Mouse (Mus musculus) MEL (cell line): ENCODE measurements around the gene Bub1b. TPM values are rescaled to one million over a fixed set of nuclear protein-coding genes. Genes with fewer than 3 reads are reported as not detected.

Experiments used
- DNase-seq: peaks from one replicate; pipeline ENCODE4 v3.0.0; 2011; ENCODE audit warnings: low read depth, low spot score
- H3K27ac ChIP-seq: 2 replicates; pipeline ENCODE4 v1.5.1; 2012; ENCODE audit warnings: low read depth, mild to moderate bottlenecking, control low read depth, low read length, moderate library complexity; ENCODE audit not compliant: control insufficient read depth
- H3K27me3 ChIP-seq, 2 experiments: fragments of 150-350 bp in 1 of 2; sonication (generic) in 1 of 2; 2 replicates each; pipeline ENCODE4 v1.6.1; 2012; ENCODE audit warnings: low read length in 2 of 2, mild to moderate bottlenecking in 2 of 2, improper control_type of control experiment in 1 of 2, moderate library complexity in 1 of 2; ENCODE audit not compliant: insufficient read depth in 2 of 2, control insufficient read depth in 1 of 2
- H3K36me3 ChIP-seq, 2 experiments: 2 replicates each; pipeline ENCODE4 v1.6.1; 2012 to 2014; ENCODE audit warnings: low read length in 2 of 2, improper control_type of control experiment in 1 of 2, inconsistent platforms in 1 of 2, mild to moderate bottlenecking in 1 of 2; ENCODE audit not compliant: insufficient read depth in 2 of 2, control insufficient read depth in 1 of 2
- H3K4me1 ChIP-seq, 2 experiments: fragments of 150-350 bp in 1 of 2; sonication (generic) in 1 of 2; 2 replicates each; pipeline ENCODE4 v1.6.1; 2012; ENCODE audit warnings: low read length in 2 of 2, improper control_type of control experiment in 1 of 2, mild to moderate bottlenecking in 1 of 2; ENCODE audit not compliant: insufficient read depth in 2 of 2, control insufficient read depth in 1 of 2
- H3K4me3 ChIP-seq, 2 experiments: fragments of 150-350 bp in 1 of 2; sonication (generic) in 1 of 2; 2 replicates each; pipeline ENCODE4 v1.5.1; 2012; ENCODE audit warnings: low read depth in 2 of 2, low read length in 2 of 2, mild to moderate bottlenecking in 2 of 2, moderate library complexity in 2 of 2, control low read depth in 1 of 2, improper control_type of control experiment in 1 of 2; ENCODE audit not compliant: control insufficient read depth in 1 of 2, insufficient read depth in 1 of 2
- H3K79me2 ChIP-seq: 2 replicates; pipeline ENCODE4 v1.6.1; 2012; ENCODE audit warnings: mild to moderate bottlenecking, low read length, moderate library complexity; ENCODE audit not compliant: control insufficient read depth, poor library complexity, insufficient read depth
- H3K9ac ChIP-seq: 2 replicates; pipeline ENCODE4 v1.6.1; 2012; ENCODE audit warnings: low read depth, mild to moderate bottlenecking, control low read depth, low read length, moderate library complexity; ENCODE audit not compliant: control insufficient read depth, poor library complexity, severe bottlenecking
- H3K9me3 ChIP-seq: fragments of 150-350 bp; sonication (generic); replicated peaks from 2 replicates; pipeline ENCODE4 v1.6.1; 2012; ENCODE audit warnings: mild to moderate bottlenecking, low read length, improper control_type of control experiment, moderate library complexity; ENCODE audit not compliant: insufficient read depth
- BHLHE40 ChIP-seq: IDR thresholded peaks from 2 replicates; pipeline ENCODE4 v1.6.1; 2012; ENCODE audit warnings: low read depth, mild to moderate bottlenecking, inconsistent platforms, low read length, improper control_type of control experiment, borderline replicate concordance
- CHD1 ChIP-seq: IDR thresholded peaks from 2 replicates; pipeline ENCODE4 v1.6.1; 2012; ENCODE audit warnings: low read depth, mild to moderate bottlenecking, inconsistent platforms, low read length, improper control_type of control experiment
- CHD2 ChIP-seq: IDR thresholded peaks from 2 replicates; pipeline ENCODE4 v1.6.1; 2011; ENCODE audit warnings: low read length, improper control_type of control experiment
- E2F4 ChIP-seq: IDR thresholded peaks from 2 replicates; pipeline ENCODE4 v1.6.1; 2011; ENCODE audit warnings: low read depth, low read length, improper control_type of control experiment, borderline replicate concordance
- EP300 ChIP-seq, 2 experiments: IDR thresholded peaks; 2 replicates each; pipeline ENCODE4 v1.6.1; 2011; ENCODE audit warnings: improper control_type of control experiment in 2 of 2, low read length in 2 of 2, low read depth in 1 of 2, mild to moderate bottlenecking in 1 of 2
- GABPA ChIP-seq: IDR thresholded peaks from 2 replicates; pipeline ENCODE4 v1.6.1; 2012; ENCODE audit warnings: low read depth, mild to moderate bottlenecking, inconsistent platforms, low read length, improper control_type of control experiment, moderate library complexity
- GATA1 ChIP-seq: IDR thresholded peaks from 2 replicates; pipeline ENCODE4 v1.6.1; 2011; ENCODE audit warnings: low read depth, low read length, improper control_type of control experiment
- HCFC1 ChIP-seq: IDR thresholded peaks from 2 replicates; pipeline ENCODE4 v1.6.1; 2012; ENCODE audit warnings: low read depth, mild to moderate bottlenecking, inconsistent platforms, low read length, improper control_type of control experiment, moderate library complexity
- JUND ChIP-seq: IDR thresholded peaks from 2 replicates; pipeline ENCODE4 v1.6.1; 2011; ENCODE audit warnings: low read depth, mild to moderate bottlenecking, improper control_type of control experiment, low read length
- KAT2A ChIP-seq: conservative IDR thresholded peaks from 2 replicates; pipeline ENCODE4 v1.6.1; 2012; ENCODE audit warnings: low read depth, low read length, improper control_type of control experiment, inconsistent platforms
- MAFK ChIP-seq: IDR thresholded peaks from 2 replicates; pipeline ENCODE4 v1.6.1; 2011; ENCODE audit warnings: low read depth, mild to moderate bottlenecking, low read length, improper control_type of control experiment, borderline replicate concordance
- MAX ChIP-seq: IDR thresholded peaks from 2 replicates; pipeline ENCODE4 v1.6.1; 2011; ENCODE audit warnings: low read length, improper control_type of control experiment
- MAZ ChIP-seq: IDR thresholded peaks from 2 replicates; pipeline ENCODE4 v1.6.1; 2012; ENCODE audit warnings: low read depth, mild to moderate bottlenecking, inconsistent platforms, low read length, improper control_type of control experiment
- MEF2A ChIP-seq: IDR thresholded peaks from 2 replicates; pipeline ENCODE4 v1.6.1; 2014; ENCODE audit warnings: low read depth, mild to moderate bottlenecking, inconsistent platforms, low read length, improper control_type of control experiment; ENCODE audit not compliant: poor library complexity, insufficient replicate concordance, severe bottlenecking; ENCODE audit errors: extremely low read depth
- MXI1 ChIP-seq: IDR thresholded peaks from 2 replicates; pipeline ENCODE4 v1.6.1; 2011; ENCODE audit warnings: mild to moderate bottlenecking, low read depth, low read length, improper control_type of control experiment
- MYB ChIP-seq: IDR thresholded peaks from 2 replicates; pipeline ENCODE4 v1.6.1; 2011; ENCODE audit warnings: mild to moderate bottlenecking, low read depth, low read length, improper control_type of control experiment
- MYC ChIP-seq: IDR thresholded peaks from 2 replicates; pipeline ENCODE4 v1.6.1; 2011; ENCODE audit warnings: low read depth, mild to moderate bottlenecking, low read length, improper control_type of control experiment, moderate library complexity
- NELFE ChIP-seq: IDR thresholded peaks from 2 replicates; pipeline ENCODE4 v1.6.1; 2011; ENCODE audit warnings: low read depth, low read length, improper control_type of control experiment
- NRF1 ChIP-seq: IDR thresholded peaks from 2 replicates; pipeline ENCODE4 v1.6.1; 2014; ENCODE audit warnings: low read depth, mild to moderate bottlenecking, inconsistent platforms, low read length, improper control_type of control experiment, moderate library complexity; ENCODE audit not compliant: poor library complexity, insufficient read depth, severe bottlenecking
- POLR2A ChIP-seq, 2 experiments: IDR thresholded peaks; 2 replicates each; pipeline ENCODE4 v1.6.1; 2011 to 2012; ENCODE audit warnings: low read length in 2 of 2, mild to moderate bottlenecking in 2 of 2, control low read depth in 1 of 2, improper control_type of control experiment in 1 of 2, low read depth in 1 of 2, moderate library complexity in 1 of 2; ENCODE audit not compliant: control insufficient read depth in 1 of 2, insufficient read depth in 1 of 2, poor library complexity in 1 of 2
- POLR2AphosphoS2 ChIP-seq: IDR thresholded peaks from 2 replicates; pipeline ENCODE4 v1.6.1; 2011; ENCODE audit warnings: low read length, improper control_type of control experiment
- POLR2AphosphoS5 ChIP-seq: IDR thresholded peaks from 2 replicates; pipeline ENCODE4 v1.6.1; 2012; ENCODE audit warnings: low read depth, borderline replicate concordance, mild to moderate bottlenecking, inconsistent platforms, low read length, moderate library complexity, mixed read lengths
- RAD21 ChIP-seq: IDR thresholded peaks from 2 replicates; pipeline ENCODE4 v1.6.1; 2011; ENCODE audit warnings: mild to moderate bottlenecking, low read depth, low read length, improper control_type of control experiment
- RCOR1 ChIP-seq: IDR thresholded peaks from 2 replicates; pipeline ENCODE4 v1.6.1; 2012; ENCODE audit warnings: low read depth, mild to moderate bottlenecking, inconsistent platforms, low read length, improper control_type of control experiment
- SIN3A ChIP-seq: IDR thresholded peaks from 2 replicates; pipeline ENCODE4 v1.6.1; 2012; ENCODE audit warnings: low read length, improper control_type of control experiment, inconsistent platforms
- SMC3 ChIP-seq: IDR thresholded peaks from 2 replicates; pipeline ENCODE4 v1.6.1; 2011; ENCODE audit warnings: low read depth, low read length, improper control_type of control experiment
- TAL1 ChIP-seq: IDR thresholded peaks from 2 replicates; pipeline ENCODE4 v1.6.1; 2012; ENCODE audit warnings: mild to moderate bottlenecking, inconsistent platforms, low read length, moderate library complexity, mixed read lengths
- TBP ChIP-seq: IDR thresholded peaks from 2 replicates; pipeline ENCODE4 v1.8.0; 2011; ENCODE audit warnings: low read depth, low read length, improper control_type of control experiment
- TCF12 ChIP-seq: IDR thresholded peaks from 2 replicates; pipeline ENCODE4 v1.6.1; 2014; ENCODE audit warnings: low read depth, mild to moderate bottlenecking, inconsistent platforms, low read length, improper control_type of control experiment, moderate library complexity
- USF1 ChIP-seq: IDR thresholded peaks from 2 replicates; pipeline ENCODE4 v1.6.1; 2014; ENCODE audit warnings: low read depth, mild to moderate bottlenecking, inconsistent platforms, low read length, improper control_type of control experiment, moderate library complexity
- USF2 ChIP-seq, 2 experiments: IDR thresholded peaks; 2 replicates each; pipeline ENCODE4 v1.6.1; 2011 to 2012; ENCODE audit warnings: improper control_type of control experiment in 2 of 2, low read length in 2 of 2, borderline replicate concordance in 1 of 2, inconsistent platforms in 1 of 2, low read depth in 1 of 2, mild to moderate bottlenecking in 1 of 2; ENCODE audit not compliant: insufficient read depth in 1 of 2
- ZC3H11A ChIP-seq: IDR thresholded peaks from 2 replicates; pipeline ENCODE4 v1.6.1; 2012; ENCODE audit warnings: low read depth, mild to moderate bottlenecking, inconsistent platforms, low read length, improper control_type of control experiment
- ZKSCAN1 ChIP-seq: IDR thresholded peaks from 2 replicates; pipeline ENCODE4 v1.6.1; 2012; ENCODE audit warnings: low read depth, mild to moderate bottlenecking, inconsistent platforms, low read length, improper control_type of control experiment, moderate library complexity
- ZMIZ1 ChIP-seq: IDR thresholded peaks from 2 replicates; pipeline ENCODE4 v1.6.1; 2012; ENCODE audit warnings: low read depth, mild to moderate bottlenecking, inconsistent platforms, low read length, improper control_type of control experiment, moderate library complexity
- polyA plus RNA-seq, 2 experiments: library from polyadenylated mRNA; stranded (reverse) in 1 of 2; unstranded in 1 of 2; fragments of >175 nt in 1 of 2; fragments of >200 nt in 1 of 2; gene quantifications; 2 replicates each; pipeline versions ENCODE4 v1.2.1 to v1.2.4; 2012; ENCODE audit warnings: low replicate concordance in 2 of 2, low read depth in 1 of 2; ENCODE audit not compliant: insufficient read length in 2 of 2, insufficient read depth in 1 of 2, missing spikeins in 1 of 2
- total RNA-seq: library from RNA; depleted of rRNA; stranded (reverse); fragments of 300-350 nt; gene quantifications from 2 replicates; pipeline ENCODE4 v1.2.3, GENCODE M21; 2012

The Bub1b gene
- total and polyA plus RNA-seq, 3 experiments, result 87.5 to 120 TPM; not detected in 1

DNA sequence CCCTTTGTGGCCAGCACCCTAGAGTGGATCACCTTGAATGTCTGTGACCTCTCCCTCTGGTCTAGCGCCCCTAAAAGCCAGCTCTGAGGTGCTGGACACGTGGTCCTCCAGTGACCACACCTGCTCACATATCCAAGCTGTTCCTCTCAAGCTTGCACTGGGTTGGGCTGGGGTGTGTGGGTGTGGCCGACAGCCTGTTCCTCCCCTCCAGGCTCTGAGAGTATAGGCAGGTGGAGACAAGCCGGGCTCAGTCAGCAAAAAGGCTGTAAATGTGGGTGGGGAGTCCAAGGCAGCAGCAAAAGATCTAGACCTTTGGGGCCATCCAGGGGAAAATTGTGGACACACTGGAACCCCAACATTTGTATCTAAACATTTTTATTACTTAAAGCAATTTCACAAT, 60.4 kb downstream of the Bub1b start (continued):
- TF ChIP-seq POLR2AphosphoS5 (no peak), MAZ (no peak), E2F4 (no peak), HCFC1 (no peak), GABPA (no peak), BHLHE40 (no peak)

DNA sequence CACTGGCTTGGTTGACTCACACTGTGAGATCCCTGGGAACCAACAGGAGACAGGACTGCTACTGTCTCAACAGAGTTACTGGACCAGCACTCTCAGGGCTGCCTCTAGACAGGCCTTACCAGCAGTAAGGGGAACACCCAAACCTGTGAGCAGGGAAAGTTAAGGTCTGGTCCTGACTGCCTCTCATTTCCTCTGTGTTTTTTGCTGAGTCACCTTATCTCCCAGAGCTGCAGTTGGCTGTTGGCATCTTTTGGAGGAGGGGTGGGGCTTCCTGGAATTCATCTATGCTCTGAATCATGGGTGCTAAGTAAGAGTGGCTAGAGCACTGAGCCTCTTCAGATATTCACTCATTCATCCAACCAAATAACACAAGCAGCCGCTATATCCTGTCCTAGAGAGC, 61.1 kb downstream of the Bub1b start:
- DNase-seq, result peak; percentile 98
- H3K79me2 ChIP-seq, result peaks cover 8% of the 10 kb centered on the region
- H3K36me3 ChIP-seq, result peaks cover 0 to 31% of the 10 kb centered on the region in 2 experiments; a peak in 2 of 4 replicates
- peak overlapping the region; percentile 72 for H3K9ac ChIP-seq
- peaks cover 19 to 42% of the 10 kb centered on the region in 2 experiments for H3K4me1 ChIP-seq
- H3K27ac ChIP-seq, result peak overlapping the region; percentile 99
- H3K9me3 ChIP-seq, result no peaks in the 10 kb centered on the region
- H3K27me3 ChIP-seq, result no peaks in the 10 kb centered on the region
- H3K4me3 ChIP-seq, result peak overlapping the region; percentile 52 to 54
- TF ChIP-seq GATA1, result peak; percentile 55; the same call in 1 of the 2 replicates
- TF ChIP-seq RCOR1, result peak; percentile 71
- TF ChIP-seq SMC3, result no peak
- peak; percentile 89 for TF ChIP-seq MYB
- TF ChIP-seq TBP, result peak; percentile 94
- TF ChIP-seq E2F4, result no peak
- TF ChIP-seq NRF1, result no peak
- TF ChIP-seq NELFE, result peak; percentile 79
- TF ChIP-seq BHLHE40, result no peak
- TF ChIP-seq MAX, result no peak; the same call in 1 of the 2 replicates
- TF ChIP-seq GABPA, result peak; percentile 98
- TF ChIP-seq USF2 (IDR thresholded peaks at IDR 0.05; ENCODE audit: borderline replicate concordance in 1 of 2, insufficient read depth in 1 of 2, low read depth in 1 of 2, low read length in 2 of 2), result no peak
- TF ChIP-seq ZKSCAN1, result no peak
- peak; percentile 73 for TF ChIP-seq ZMIZ1
- no peak for TF ChIP-seq POLR2AphosphoS5
- TF ChIP-seq CHD2, result peak; percentile 15; the same call in 1 of the 2 replicates
- TF ChIP-seq POLR2A (IDR thresholded peaks at IDR 0.05; ENCODE audit: control insufficient read depth in 1 of 2, insufficient read depth in 1 of 2, low read depth in 1 of 2, low read length in 2 of 2, poor library complexity in 1 of 2), result peak in 1 of 2 experiments; percentile 86; a peak in 3 of 4 replicates
- TF ChIP-seq TAL1, result no peak
- TF ChIP-seq CHD1, result peak; percentile 85; the same call in 1 of the 2 replicates
- peak; percentile 87 for TF ChIP-seq POLR2AphosphoS2
- TF ChIP-seq MAFK, result peak; percentile 99
- no peak for TF ChIP-seq MYC
- TF ChIP-seq JUND, result peak; percentile 83; the same call in 1 of the 2 replicates
- TF ChIP-seq SIN3A, result peak; percentile 81
- no peak for TF ChIP-seq KAT2A
- peak; percentile 75 for TF ChIP-seq TCF12
- no peak for TF ChIP-seq ZC3H11A
- peak; percentile 88 to 89 for TF ChIP-seq EP300 (IDR thresholded peaks at IDR 0.05; ENCODE audit: low read depth in 1 of 2, low read length in 2 of 2)
- no peak for TF ChIP-seq RAD21
- 0 out of 2 replicates have a peak, but pooled peaks have one; percentile 16 for TF ChIP-seq USF1
- TF ChIP-seq MAZ, result peak; percentile 87
- TF ChIP-seq MEF2A, result no peak
- 0 out of 2 replicates have a peak, but pooled peaks have one; percentile 61 for TF ChIP-seq HCFC1
- no peak for TF ChIP-seq MXI1
